Mouse (Mus musculus) small intestine, adult 2 months (tissue): ENCODE results near the gene Esyt1.
"Not testable (repeated sequence)": the region's sequence is repeated elsewhere in the genome, so short reads cannot be mapped to it uniquely, and the experiment has no call there.

Source experiments
- CTCF ChIP-seq: fragments of 200-500 bp; IDR thresholded peaks from 2 replicates; pipeline ENCODE4 v1.5.1; 2012; ENCODE audit warnings: low read depth, mild to moderate bottlenecking, control low read depth, inconsistent platforms, low read length, moderate library complexity, mixed read lengths; ENCODE audit not compliant: insufficient replicate concordance, insufficient read length; ENCODE audit errors: extremely low read depth
- POLR2A ChIP-seq: fragments of 200-500 bp; IDR thresholded peaks from 2 replicates; pipeline ENCODE4 v1.6.1; 2012; ENCODE audit warnings: low read depth, mild to moderate bottlenecking, control low read depth, inconsistent platforms, low read length, moderate library complexity

DNA sequence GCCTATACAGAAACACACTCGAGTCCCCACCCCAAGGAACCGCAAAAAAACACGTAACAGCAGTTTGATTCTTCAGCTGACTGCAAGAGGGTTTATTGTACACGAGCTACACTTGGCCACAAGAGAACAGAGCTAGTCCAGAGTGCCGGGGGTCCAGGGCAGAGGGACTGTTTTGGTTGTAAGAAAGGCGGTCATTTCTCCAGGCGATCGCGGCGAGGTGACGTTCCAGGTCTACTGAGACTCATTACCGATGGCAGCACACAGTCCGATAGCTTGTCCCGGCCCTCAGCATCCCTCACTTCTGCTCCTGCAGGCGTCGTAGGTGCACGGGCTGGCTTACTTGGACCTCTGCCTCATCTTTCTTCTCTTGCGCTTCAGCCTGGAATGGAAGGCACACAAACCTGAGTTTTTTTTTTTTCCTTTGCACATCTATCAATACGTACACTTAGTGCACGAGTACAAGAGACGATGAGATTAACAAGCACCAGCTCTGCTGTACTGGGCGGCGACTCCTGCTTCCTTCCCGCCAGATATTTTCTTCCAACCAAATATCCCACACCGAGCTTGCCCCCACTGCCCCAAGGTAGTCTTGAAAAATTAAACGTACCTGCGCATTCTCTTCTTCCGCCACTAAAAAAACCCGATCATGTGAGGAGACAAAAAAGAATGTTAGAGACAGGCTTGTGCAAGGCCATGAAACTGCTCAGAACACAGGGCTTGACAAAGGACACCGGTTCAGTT is 22.6 kb upstream of the Esyt1 start:
- not testable (repeated sequence) for TF ChIP-seq CTCF, POLR2A
